Mouse (Mus musculus) liver, embryonic 15.5 days (tissue): ENCODE measurements around the gene Cwh43. TPM values are rescaled to one million over a fixed set of nuclear protein-coding genes. Genes with fewer than 3 reads are reported as not detected.
"Not testable (repeated sequence)": the region's sequence is repeated elsewhere in the genome, so short reads cannot be mapped to it uniquely, and the experiment has no call there.

Source experiments
- ATAC-seq: fragments of 200-750 bp; cut with Nextera tagmentation; 2 replicates; pipeline ENCODE4 v1.8.0; 2017; ENCODE audit warnings: moderate number of reproducible peaks, mild to moderate bottlenecking, moderate library complexity; ENCODE audit not compliant: insufficient read depth
- H3K27ac ChIP-seq: fragments of 300-500 bp; sonication (generic); replicated peaks from 2 replicates; pipeline ENCODE4 v1.5.1; 2015; ENCODE audit warnings: mild to moderate bottlenecking, inconsistent platforms
- H3K27me3 ChIP-seq: fragments of 300-500 bp; sonication (generic); 2 replicates; pipeline ENCODE4 v1.6.1; 2015; ENCODE audit warnings: mild to moderate bottlenecking, inconsistent platforms
- H3K36me3 ChIP-seq: fragments of 300-500 bp; sonication (generic); replicated peaks from 2 replicates; pipeline ENCODE4 v1.6.1; 2015; ENCODE audit warnings: moderate library complexity, mild to moderate bottlenecking, inconsistent platforms
- H3K4me1 ChIP-seq: fragments of 300-500 bp; sonication (generic); replicated peaks from 2 replicates; pipeline ENCODE4 v1.6.1; 2015; ENCODE audit warnings: inconsistent platforms
- H3K4me2 ChIP-seq: fragments of 300-500 bp; sonication (generic); 2 replicates; pipeline ENCODE4 v1.6.1; 2015; ENCODE audit warnings: moderate library complexity, mild to moderate bottlenecking, inconsistent platforms
- H3K4me3 ChIP-seq: fragments of 300-500 bp; sonication (generic); replicated peaks from 2 replicates; pipeline ENCODE4 v1.5.1; 2015; ENCODE audit warnings: mild to moderate bottlenecking, inconsistent platforms
- H3K9ac ChIP-seq: fragments of 300-500 bp; sonication (generic); 2 replicates; pipeline ENCODE4 v1.6.1; 2015; ENCODE audit warnings: moderate library complexity, mild to moderate bottlenecking, inconsistent platforms
- H3K9me3 ChIP-seq: fragments of 300-500 bp; sonication (generic); replicated peaks from 2 replicates; pipeline ENCODE4 v1.6.1; 2016; ENCODE audit warnings: inconsistent platforms
- WGBS: fragments of 180-500 bp; shearing (Covaris S2); methylation state at CpG from one replicate; pipeline ENCODE4 v1.1.7; 2015; ENCODE audit warnings: mixed read lengths; ENCODE audit not compliant: insufficient replicate concordance; 5-methylcytosine and 5-hydroxymethylcytosine counted together
- polyA plus RNA-seq: library from polyadenylated mRNA; unstranded; fragments of >200 nt; fragmentation: Nextera tagmentation; extraction: Ambion mirVana; gene quantifications from 2 replicates; pipeline ENCODE4 v1.2.1, GENCODE M21; 2015

Gene Cwh43
- polyA plus RNA-seq, 1 experiment from 2014 or later = not detected

DNA sequence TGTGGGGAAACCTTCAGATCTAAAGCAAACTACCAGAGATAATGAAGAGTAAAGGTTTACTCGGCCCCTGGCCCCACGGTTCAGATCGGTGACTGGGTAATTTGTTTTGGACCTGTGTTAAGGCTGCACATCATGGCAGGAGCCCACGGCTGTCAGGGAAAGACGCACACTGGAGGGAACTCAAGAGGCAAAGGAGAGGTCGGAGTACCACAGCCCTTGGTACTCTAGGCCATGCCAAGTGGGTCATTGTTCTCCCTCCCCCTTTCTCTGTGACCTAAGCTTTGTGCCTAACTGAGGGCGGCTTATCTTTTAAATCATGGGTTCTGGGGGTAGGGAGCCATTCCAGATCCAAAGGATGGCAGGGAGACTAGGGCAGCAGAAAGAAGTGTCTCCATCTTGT is 75.5 kb downstream of the Cwh43 start:
- no peak overlapping the region for H3K4me3 ChIP-seq
- no peaks in the 10 kb centered on the region for H3K9me3 ChIP-seq
- H3K36me3 ChIP-seq = no peaks in the 10 kb centered on the region
- WGBS = 66% methylated on average over 7 of the region's 7 CpGs
- no peak overlapping the region for H3K9ac ChIP-seq
- no peaks in the 10 kb centered on the region for H3K4me1 ChIP-seq
- no peak overlapping the region for H3K27ac ChIP-seq
- H3K4me2 ChIP-seq = no peak overlapping the region
- ATAC-seq = no peak
- no peaks in the 10 kb centered on the region for H3K27me3 ChIP-seq

DNA sequence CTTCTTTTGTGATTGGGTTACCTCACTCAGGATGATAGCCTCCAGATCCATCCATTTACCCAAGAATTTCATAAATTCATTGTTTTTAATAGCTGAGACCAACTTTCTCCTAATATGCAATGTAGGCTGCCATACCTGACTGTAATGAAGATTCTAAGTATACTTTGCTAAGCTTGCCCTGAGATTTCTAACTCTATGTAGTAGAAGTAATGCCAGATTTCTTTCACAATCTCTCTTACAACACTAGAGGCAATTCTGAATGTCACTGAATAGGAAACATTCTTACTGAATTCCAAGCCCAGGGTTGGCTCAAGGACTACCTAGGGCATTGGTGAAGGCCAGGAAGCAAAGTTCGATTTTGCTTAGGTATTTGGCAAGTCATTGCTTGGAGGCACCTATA is 76.5 kb downstream of the Cwh43 start:
- H3K9ac ChIP-seq, ATAC-seq, H3K27me3 ChIP-seq, H3K27ac ChIP-seq, H3K4me3 ChIP-seq, H3K36me3 ChIP-seq, H3K4me1 ChIP-seq, H3K4me2 ChIP-seq, H3K9me3 ChIP-seq: not testable (repeated sequence)
- 62% methylated on average over 1 of the region's 1 CpGs for WGBS

DNA sequence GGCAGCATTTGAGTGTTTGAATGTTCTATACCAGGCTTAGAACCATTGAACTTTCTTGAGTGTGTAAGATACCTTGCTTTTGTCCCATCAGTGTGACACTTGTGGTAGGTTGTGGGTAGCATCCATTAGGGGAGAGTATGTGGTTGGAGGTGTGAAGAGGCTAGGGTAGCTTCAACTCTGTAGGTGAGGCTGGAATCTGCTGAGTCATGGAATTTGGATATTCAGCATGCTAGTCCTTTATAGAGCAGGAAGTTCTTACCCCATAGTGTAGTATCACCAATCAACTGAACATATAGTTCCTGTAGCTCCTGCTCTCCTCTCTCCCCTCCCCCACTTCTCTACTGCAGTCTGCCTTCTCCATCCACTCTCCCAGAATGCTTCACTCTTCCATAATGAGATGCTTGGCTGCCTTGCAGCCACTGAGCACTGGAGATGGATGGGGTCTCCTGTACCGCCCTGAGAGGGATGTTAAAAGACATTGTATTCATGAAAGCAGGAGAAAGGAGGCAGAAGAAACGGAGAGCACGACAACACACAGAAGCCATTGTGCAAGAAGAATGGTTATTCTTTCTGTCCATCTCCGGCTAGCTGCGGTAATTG is 78.2 kb downstream of the Cwh43 start:
- Histone ChIP-seq H3K9ac (no peak overlapping the region), H3K36me3 (no peaks in the 10 kb centered on the region), H3K4me3 (no peak overlapping the region), H3K4me1 (no peaks in the 10 kb centered on the region), H3K9me3 (no peaks in the 10 kb centered on the region), H3K27ac (no peak overlapping the region), H3K27me3 (peaks cover 9% of the 10 kb centered on the region; the same call in 1 of the 2 replicates), H3K4me2 (no peak overlapping the region)
- WGBS = 63% methylated on average over 5 of the region's 5 CpGs
- no peak for ATAC-seq

DNA sequence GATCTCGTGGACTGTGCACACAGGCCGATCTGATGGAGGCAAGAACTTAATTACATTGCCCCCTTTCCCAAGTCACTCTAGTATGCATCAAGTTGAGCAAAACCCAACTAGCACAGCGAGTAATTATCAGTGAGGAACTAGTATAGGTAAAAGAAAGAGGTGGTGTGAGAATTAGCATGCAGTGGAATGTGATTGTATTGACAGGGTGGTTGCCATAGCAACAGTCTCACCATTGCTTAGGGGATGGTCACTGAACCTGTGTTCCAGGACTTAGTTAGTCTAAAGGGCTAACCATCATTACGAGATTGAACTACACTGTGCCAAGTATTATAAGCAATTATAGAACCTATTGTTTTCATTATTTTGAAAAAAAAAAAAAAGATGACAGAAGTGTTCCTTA is 80.6 kb downstream of the Cwh43 start:
- no peak overlapping the region for H3K4me2 ChIP-seq
- H3K4me3 ChIP-seq = no peak overlapping the region
- H3K27ac ChIP-seq = no peak overlapping the region
- no peaks in the 10 kb centered on the region for H3K36me3 ChIP-seq
- H3K27me3 ChIP-seq = peaks cover 10% of the 10 kb centered on the region; the same call in 1 of the 2 replicates
- 38% methylated on average over 4 of the region's 4 CpGs for WGBS
- H3K9me3 ChIP-seq = no peaks in the 10 kb centered on the region
- H3K4me1 ChIP-seq = peaks cover 10% of the 10 kb centered on the region
- H3K9ac ChIP-seq = no peak overlapping the region
- no peak for ATAC-seq

DNA sequence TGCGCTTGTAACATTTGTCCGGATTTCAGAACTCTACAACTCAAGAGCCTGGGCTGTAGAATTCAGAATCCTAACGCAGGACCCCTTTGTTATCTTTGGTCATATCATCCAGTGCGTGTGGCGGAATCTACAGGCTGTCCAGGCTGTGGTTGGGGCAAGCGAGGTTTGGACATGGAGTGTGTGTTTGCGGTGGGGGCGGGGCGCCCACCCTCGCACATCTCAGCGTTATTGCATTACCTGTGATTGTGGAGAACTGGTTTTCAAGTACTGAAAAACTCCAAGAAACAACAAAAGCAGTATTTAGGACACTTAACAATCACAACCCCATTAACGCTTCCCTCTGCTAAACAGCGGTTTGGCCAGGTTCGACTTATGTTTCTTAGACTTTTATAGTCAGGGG is 84.0 kb downstream of the Cwh43 start:
- H3K4me3 ChIP-seq = peak overlapping the region; percentile 82
- H3K4me2 ChIP-seq = peak overlapping the region; percentile 99
- H3K27ac ChIP-seq = 0 out of 2 replicates have a peak overlapping the region, but pooled peaks have one; percentile 10
- peaks cover 26% of the 10 kb centered on the region for H3K4me1 ChIP-seq
- peak overlapping the region; percentile 41 for H3K9ac ChIP-seq
- no peak for ATAC-seq
- WGBS = 3% methylated on average over 14 of the region's 14 CpGs
- H3K27me3 ChIP-seq = peaks cover 10% of the 10 kb centered on the region; the same call in 1 of the 2 replicates
- no peaks in the 10 kb centered on the region for H3K9me3 ChIP-seq
- H3K36me3 ChIP-seq = no peaks in the 10 kb centered on the region

DNA sequence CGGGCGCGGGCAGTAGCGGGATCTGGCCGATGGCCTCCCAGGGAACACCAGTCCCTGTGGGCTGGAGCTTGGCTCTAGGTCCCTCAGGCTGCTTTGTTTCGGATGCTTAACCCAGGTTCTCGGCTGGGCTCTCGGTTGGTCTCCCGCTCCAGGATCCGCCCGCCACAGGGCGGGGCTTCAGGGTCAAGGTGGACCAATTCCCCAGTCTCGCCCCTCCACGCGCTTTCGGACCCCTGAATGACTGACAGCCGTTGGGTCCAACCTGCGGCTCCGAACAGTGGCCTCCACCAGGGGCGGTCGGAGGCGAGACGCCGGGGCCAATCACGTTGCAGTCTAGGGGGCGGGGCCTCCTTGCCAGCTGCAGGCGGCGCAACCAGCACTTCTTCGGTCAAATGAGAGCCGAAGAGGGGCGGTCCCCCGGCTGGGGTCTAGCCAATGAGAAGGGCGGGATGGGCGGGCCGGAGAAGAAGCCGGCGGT is 84.8 kb downstream of the Cwh43 start:
- Histone ChIP-seq H3K36me3 (no peaks in the 10 kb centered on the region), H3K9ac (peak overlapping the region; percentile 72), H3K4me2 (peak overlapping the region; percentile 99), H3K27me3 (peaks cover 10% of the 10 kb centered on the region; the same call in 1 of the 2 replicates), H3K4me1 (peaks cover 26% of the 10 kb centered on the region), H3K4me3 (peak overlapping the region; percentile 82), H3K27ac (0 out of 2 replicates have a peak overlapping the region, but pooled peaks have one; percentile 66), H3K9me3 (no peaks in the 10 kb centered on the region)
- WGBS = 0% methylated on average over 37 of the region's 37 CpGs
- peak; percentile 93 for ATAC-seq

DNA sequence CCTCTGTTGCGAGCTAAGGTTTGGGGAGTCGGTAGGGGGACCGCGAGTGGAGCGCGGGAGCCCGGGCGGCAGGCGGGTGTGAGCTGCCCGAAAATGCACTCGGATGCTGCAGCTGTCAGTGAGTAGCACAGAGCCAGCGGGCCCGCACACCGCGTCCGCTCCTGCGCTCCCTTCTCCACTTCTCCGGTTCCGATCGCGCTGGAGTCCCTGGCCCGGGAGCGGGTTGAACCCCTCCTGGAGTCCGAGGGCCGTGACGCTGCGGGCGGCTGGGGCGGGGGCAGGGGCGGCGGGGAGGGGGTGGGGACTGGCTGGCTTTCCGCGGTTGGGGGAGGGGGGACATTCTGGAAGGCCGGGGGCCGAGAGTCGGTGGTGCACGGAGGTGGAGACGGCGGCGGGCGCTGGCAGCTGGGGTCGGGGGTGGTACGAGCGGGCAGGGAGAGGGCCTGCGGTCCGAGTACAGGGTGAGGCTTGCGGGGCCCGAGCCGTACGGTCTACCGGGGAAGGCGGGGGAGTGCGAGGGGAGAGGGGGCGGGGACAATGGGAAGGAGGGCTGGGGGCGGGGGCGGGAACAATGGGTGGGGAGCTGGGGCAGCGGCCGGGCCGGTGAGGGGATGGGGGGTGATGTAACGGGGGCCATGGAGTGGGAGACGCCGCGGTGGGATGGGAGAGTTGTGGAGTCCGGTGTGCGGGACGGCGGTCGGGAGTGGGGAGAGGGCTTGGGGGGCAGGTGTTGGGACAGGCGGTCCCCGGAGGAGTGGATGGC is 85.4 kb downstream of the Cwh43 start:
- peak; percentile 16 for ATAC-seq
- Histone ChIP-seq H3K4me1 (peaks cover 26% of the 10 kb centered on the region), H3K4me2 (peak overlapping the region; percentile 99), H3K27ac (peak overlapping the region; percentile 66), H3K4me3 (peak overlapping the region; percentile 82), H3K9ac (peak overlapping the region; percentile 72), H3K9me3 (no peaks in the 10 kb centered on the region), H3K27me3 (peaks cover 10% of the 10 kb centered on the region; the same call in 1 of the 2 replicates), H3K36me3 (no peaks in the 10 kb centered on the region)
- WGBS = under 1% methylated on average over 68 of the region's 70 CpGs

DNA sequence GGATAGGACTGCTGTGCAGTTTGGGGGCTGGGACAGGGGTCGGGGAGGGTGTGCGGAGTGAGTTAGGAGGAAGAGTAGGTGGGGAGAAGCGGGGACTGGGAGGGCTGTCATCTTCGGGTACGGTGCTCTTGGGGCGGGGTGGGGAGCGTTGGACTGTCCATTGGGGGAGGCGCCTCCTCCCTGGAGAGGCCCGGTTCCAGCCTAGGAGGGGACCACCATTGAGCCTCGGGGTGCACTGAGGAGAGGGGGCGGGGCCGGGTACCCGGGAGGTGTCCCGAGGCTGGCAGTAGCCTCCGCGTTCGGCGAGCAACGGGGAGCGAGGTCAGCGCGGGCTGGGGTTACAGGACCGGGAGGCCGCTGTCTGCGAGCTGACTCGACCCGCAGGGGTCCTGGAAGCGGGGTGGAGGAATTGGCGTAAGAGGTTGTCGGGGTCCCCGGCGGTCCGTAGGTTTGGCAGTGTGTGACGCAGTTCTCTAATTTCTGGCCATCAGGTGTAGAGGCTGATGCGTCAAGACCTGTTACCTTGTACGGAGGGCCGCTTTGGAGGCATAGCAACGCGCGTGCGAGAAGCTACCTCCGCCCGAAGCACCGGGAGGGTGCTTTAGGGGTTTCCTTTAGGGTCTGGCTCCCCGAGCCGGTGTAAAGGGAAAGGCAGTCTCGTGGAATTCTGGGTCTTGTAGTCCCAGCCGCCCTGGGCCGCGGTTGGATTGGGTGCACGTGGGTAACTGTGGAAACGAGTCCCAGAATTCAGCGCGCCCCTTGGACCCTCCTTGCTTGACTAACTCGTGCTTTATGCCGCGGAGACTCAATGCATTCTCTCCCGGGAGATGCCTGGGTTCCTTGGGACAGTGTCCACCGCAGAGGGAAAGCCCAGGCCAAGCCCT is 86.2 kb downstream of the Cwh43 start:
- peak; percentile 35 for ATAC-seq
- 0% methylated on average over 59 of the region's 59 CpGs for WGBS
- Histone ChIP-seq H3K36me3 (no peaks in the 10 kb centered on the region), H3K4me3 (peak overlapping the region; percentile 82), H3K9me3 (no peaks in the 10 kb centered on the region), H3K9ac (peak overlapping the region; percentile 72), H3K4me1 (peaks cover 26% of the 10 kb centered on the region), H3K4me2 (peak overlapping the region; percentile 99), H3K27me3 (peaks cover 10% of the 10 kb centered on the region; the same call in 1 of the 2 replicates), H3K27ac (peak overlapping the region; percentile 66; the same call in 1 of the 2 replicates)

DNA sequence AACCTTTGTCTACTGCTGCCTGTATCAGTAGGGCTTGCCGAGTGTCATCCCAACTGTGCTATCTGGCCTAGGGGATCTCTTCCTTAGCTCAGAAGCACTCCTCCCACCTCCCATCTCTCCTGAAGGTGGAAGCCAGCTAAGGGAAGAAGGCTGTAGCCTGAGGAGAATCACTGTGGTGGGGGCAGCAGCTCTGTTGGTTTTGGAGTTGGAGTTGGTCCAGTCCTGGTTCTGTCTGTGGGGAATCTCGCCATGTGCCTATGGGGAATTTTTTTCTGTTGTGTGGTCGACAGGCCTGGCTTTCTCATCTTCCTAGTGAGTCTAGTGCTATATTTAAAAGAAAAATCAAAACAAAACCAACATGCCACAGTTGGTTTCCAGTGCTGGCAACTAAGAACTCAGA is 91.5 kb downstream of the Cwh43 start:
- Histone ChIP-seq H3K27ac (no peak overlapping the region), H3K4me2 (no peak overlapping the region), H3K36me3 (no peaks in the 10 kb centered on the region), H3K9ac (no peak overlapping the region), H3K9me3 (no peaks in the 10 kb centered on the region), H3K27me3 (no peaks in the 10 kb centered on the region), H3K4me1 (peaks cover 12% of the 10 kb centered on the region), H3K4me3 (no peak overlapping the region)
- 55% methylated on average over 3 of the region's 3 CpGs for WGBS
- ATAC-seq = no peak

DNA sequence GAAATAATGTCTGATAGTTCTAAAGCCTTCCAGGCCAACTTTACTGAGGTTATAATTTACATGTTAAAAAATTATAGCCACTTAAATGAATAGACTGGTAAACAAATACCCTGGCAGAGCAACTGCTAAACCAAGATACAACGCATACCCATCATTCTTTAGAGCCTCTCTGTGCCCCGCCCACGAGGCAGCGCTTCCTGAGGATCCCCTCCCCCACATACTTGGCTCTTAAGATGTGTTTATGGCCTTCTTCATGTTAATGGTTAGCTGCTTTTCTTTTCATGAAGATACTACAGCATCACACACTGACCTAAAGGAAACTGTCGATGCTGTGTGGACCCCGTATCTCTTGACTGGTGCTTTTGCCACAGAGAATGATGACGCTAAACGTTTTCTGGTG is 92.7 kb downstream of the Cwh43 start:
- WGBS = 66% methylated on average over 8 of the region's 8 CpGs
- no peak for ATAC-seq

More for the DNA sequence above, 92.7 kb downstream of the Cwh43 start:
- no peaks in the 10 kb centered on the region for H3K9me3 ChIP-seq
- no peak overlapping the region for H3K27ac ChIP-seq
- no peaks in the 10 kb centered on the region for H3K36me3 ChIP-seq
- peaks cover 6% of the 10 kb centered on the region; the same call in 1 of the 2 replicates for H3K4me1 ChIP-seq
- H3K27me3 ChIP-seq = no peaks in the 10 kb centered on the region
- no peak overlapping the region for H3K4me3 ChIP-seq
- H3K4me2 ChIP-seq = no peak overlapping the region
- no peak overlapping the region for H3K9ac ChIP-seq
